Comparison of ENCODE assay signal across 1 mouse cellular context in the genomic region with DNA sequence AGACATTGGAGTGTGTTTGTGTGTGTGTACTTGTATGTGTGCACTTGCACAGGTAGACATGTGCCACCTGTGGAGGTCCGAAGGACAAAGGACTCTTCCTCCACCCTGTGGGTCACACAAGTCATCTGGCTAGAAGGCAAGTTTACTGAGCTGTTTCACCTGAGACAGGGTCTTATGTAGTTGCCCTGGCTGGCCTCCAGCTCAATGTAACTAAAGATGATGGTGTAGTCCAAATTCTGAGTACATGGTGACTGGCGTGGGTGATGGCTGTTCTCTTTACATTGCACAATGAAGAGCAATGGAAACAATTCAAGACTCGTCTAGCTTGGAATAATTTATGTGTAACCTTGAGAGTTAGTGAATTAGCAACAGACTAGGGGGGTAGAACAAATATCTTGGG.
TF ChIP-seq lines count a peak whose summit lies in the region.

No protein-coding gene starts in this region.

TF ChIP-seq in MEL, 35 proteins besides CTCF, POLR2A, EP300 and RAD21 (continued from another document):
- TF ChIP-seq MAX (IDR thresholded peaks at IDR 0.05; ENCODE audit: low read length) (no peak), TBP (IDR thresholded peaks at IDR 0.05; ENCODE audit: low read depth, low read length) (no peak)
